Mouse (Mus musculus): ENCODE results near the gene 3830403N18Rik.
"Not testable (repeated sequence)": the region's sequence is repeated elsewhere in the genome, so short reads cannot be mapped to it uniquely, and the experiment has no call there.

Gene 3830403N18Rik

GRCm38 (mm10) chrX:56136336-56136909, at the start of gene 3830403N18Rik:
Gene 3830403N18Rik, plus strand, starts transcription at chrX:56136572.
- DNase-seq (ENCODE audit: low spot score in 2 of 2): not testable (repeated sequence)

GRCm38 (mm10) chrX:56151396-56151795, 15.0 kb downstream of the 3830403N18Rik start:
- DNase-seq (ENCODE audit: low spot score in 2 of 2): no peak

- DNase-seq (ENCODE audit: low spot score in 2 of 2): not testable (repeated sequence)
These were observed 50.1 kb downstream of the 3830403N18Rik start for GRCm38 (mm10) chrX:56186449-56186848.
